Mouse (Mus musculus): Measurements from ENCODE around the gene Fam173a. TPM values are rescaled to one million over a fixed set of nuclear protein-coding genes. Genes with fewer than 3 reads are reported as not detected.
"Not testable (repeated sequence)": the region's sequence is repeated elsewhere in the genome, so short reads cannot be mapped to it uniquely, and the experiment has no call there.

Gene Fam173a
- polyA plus RNA-seq, 1 experiment from 2014 or later = 89.8 TPM

- Histone ChIP-seq H3K27ac (no peak overlapping the region), H3K27me3 (peaks cover 5% of the 10 kb centered on the region; the same call in 1 of the 2 replicates), H3K36me3 (no peaks in the 10 kb centered on the region), H3K4me3 (replicated peaks) (no peak overlapping the region), H3K4me1 (replicated peaks) (0 out of 2 replicates have a peak, but pooled peaks cover 7% of the 10 kb centered on the region), H3K9ac (replicated peaks) (peak overlapping the region; percentile 14; the same call in 1 of the 2 replicates), H3K4me2 (replicated peaks) (no peak overlapping the region), H3K9me3 (no peaks in the 10 kb centered on the region)
- 0 out of 2 replicates have a peak, but pooled peaks have one; percentile 27 for ATAC-seq
- WGBS = 68% methylated on average over 5 of the region's 5 CpGs
Measured at GRCm38 (mm10) chr17:25751446-25751845, 41.3 kb downstream of the Fam173a start.

- Histone ChIP-seq H3K9ac (replicated peaks) (no peak overlapping the region), H3K27ac (no peak overlapping the region), H3K4me1 (replicated peaks) (0 out of 2 replicates have a peak, but pooled peaks cover 7% of the 10 kb centered on the region), H3K9me3 (no peaks in the 10 kb centered on the region), H3K4me3 (replicated peaks) (no peak overlapping the region), H3K27me3 (no peaks in the 10 kb centered on the region), H3K36me3 (no peaks in the 10 kb centered on the region), H3K4me2 (replicated peaks) (no peak overlapping the region)
- ATAC-seq = no peak
- WGBS = 80% methylated on average over 6 of the region's 6 CpGs
Measured at GRCm38 (mm10) chr17:25749314-25749713, 43.4 kb downstream of the Fam173a start.

GRCm38 (mm10) chr17:25748238-25748637, 44.5 kb downstream of the Fam173a start:
- no peak overlapping the region for H3K27ac ChIP-seq
- H3K9ac ChIP-seq (replicated peaks) = no peak overlapping the region
- H3K27me3 ChIP-seq = no peaks in the 10 kb centered on the region
- H3K36me3 ChIP-seq = no peaks in the 10 kb centered on the region
- H3K4me1 ChIP-seq (replicated peaks) = 0 out of 2 replicates have a peak, but pooled peaks cover 7% of the 10 kb centered on the region
- no peaks in the 10 kb centered on the region for H3K9me3 ChIP-seq
- 91% methylated on average over 4 of the region's 4 CpGs for WGBS
- no peak overlapping the region for H3K4me2 ChIP-seq (replicated peaks)
- ATAC-seq = no peak
- H3K4me3 ChIP-seq (replicated peaks) = no peak overlapping the region

- Histone ChIP-seq H3K27me3 (no peaks in the 10 kb centered on the region), H3K27ac (no peak overlapping the region), H3K9me3 (no peaks in the 10 kb centered on the region), H3K4me2 (replicated peaks) (no peak overlapping the region), H3K36me3 (no peaks in the 10 kb centered on the region), H3K4me1 (replicated peaks) (no peaks in the 10 kb centered on the region), H3K9ac (replicated peaks) (no peak overlapping the region), H3K4me3 (replicated peaks) (no peak overlapping the region)
- WGBS = 76% methylated on average over 10 of the region's 10 CpGs
- no peak for ATAC-seq
Measured at GRCm38 (mm10) chr17:25744311-25744710, 48.4 kb downstream of the Fam173a start.

GRCm38 (mm10) chr17:25743831-25744230, 48.9 kb downstream of the Fam173a start:
- no peak for ATAC-seq
- WGBS = 94% methylated on average over 9 of the region's 9 CpGs
- Histone ChIP-seq H3K36me3 (no peaks in the 10 kb centered on the region), H3K4me3 (replicated peaks) (no peak overlapping the region), H3K9me3 (no peaks in the 10 kb centered on the region), H3K27ac (no peak overlapping the region), H3K4me1 (replicated peaks) (no peaks in the 10 kb centered on the region), H3K9ac (replicated peaks) (no peak overlapping the region), H3K4me2 (replicated peaks) (no peak overlapping the region), H3K27me3 (no peaks in the 10 kb centered on the region)

GRCm38 (mm10) chr17:25741471-25741870, 51.2 kb downstream of the Fam173a start:
- not testable (repeated sequence) for ATAC-seq; H3K4me2 ChIP-seq (replicated peaks); H3K9ac ChIP-seq (replicated peaks); H3K27ac ChIP-seq; H3K9me3 ChIP-seq; H3K4me1 ChIP-seq (replicated peaks); H3K27me3 ChIP-seq; H3K36me3 ChIP-seq; H3K4me3 ChIP-seq (replicated peaks)
- WGBS = 71% methylated on average over 12 of the region's 12 CpGs

Small RNA genes within 50 kb of the gene (microRNA-seq; reads per million reads assigned to microRNA genes)
- gene Gm25083 (not detected), gene Mir3082 (not detected), gene Mir6966 (not detected)

Other genes starting within 250 kb of the Fam173a start
- gene Sox8, start 222.2 kb downstream of the Fam173a start, polyA plus RNA-seq (2015; fragmentation: Nextera tagmentation; extraction: Ambion mirVana) = 5.2 and 7.9 TPM in 2 replicates
- gene Lmf1, start 213.8 kb downstream of the Fam173a start, polyA plus RNA-seq (2015; fragmentation: Nextera tagmentation; extraction: Ambion mirVana) = 20.6 and 22.9 TPM in 2 replicates
- 0.73 and 0.78 TPM in 2 replicates for gene Gng13, start 75.7 kb downstream of the Fam173a start, polyA plus RNA-seq (2015; fragmentation: Nextera tagmentation; extraction: Ambion mirVana)
- 12.8 and 14.1 TPM in 2 replicates for gene Chtf18, start 65.5 kb downstream of the Fam173a start, polyA plus RNA-seq (2015; fragmentation: Nextera tagmentation; extraction: Ambion mirVana)
- 23.2 and 24.1 TPM in 2 replicates for gene Rpusd1, start 65.2 kb downstream of the Fam173a start, polyA plus RNA-seq (2015; fragmentation: Nextera tagmentation; extraction: Ambion mirVana)
- gene Mslnl, start 56.9 kb downstream of the Fam173a start, polyA plus RNA-seq (2015; fragmentation: Nextera tagmentation; extraction: Ambion mirVana) = not detected in 2 replicates
- gene Msln, start 38.5 kb downstream of the Fam173a start, polyA plus RNA-seq (2015; fragmentation: Nextera tagmentation; extraction: Ambion mirVana) = not detected in 2 replicates
- 28.0 and 29.6 TPM in 2 replicates for gene Narfl, start 19.1 kb downstream of the Fam173a start, polyA plus RNA-seq (2015; fragmentation: Nextera tagmentation; extraction: Ambion mirVana)
- 137 and 157 TPM in 2 replicates for gene Haghl, start 7.2 kb downstream of the Fam173a start, polyA plus RNA-seq (2015; fragmentation: Nextera tagmentation; extraction: Ambion mirVana)
- gene Ccdc78, start 6.3 kb downstream of the Fam173a start, polyA plus RNA-seq (2015; fragmentation: Nextera tagmentation; extraction: Ambion mirVana) = 0.31 and 0.42 TPM in 2 replicates
- not detected in 2 replicates for gene AC134908.4, start 2.8 kb upstream of the Fam173a start, polyA plus RNA-seq (2015; fragmentation: Nextera tagmentation; extraction: Ambion mirVana)
- 32.1 and 36.6 TPM in 2 replicates for gene Metrn, start 4.2 kb upstream of the Fam173a start, polyA plus RNA-seq (2015; fragmentation: Nextera tagmentation; extraction: Ambion mirVana)
- 32.4 and 35.2 TPM in 2 replicates for gene Fbxl16, start 16.2 kb upstream of the Fam173a start, polyA plus RNA-seq (2015; fragmentation: Nextera tagmentation; extraction: Ambion mirVana)
- 31.1 and 31.2 TPM in 2 replicates for gene Wdr24, start 30.7 kb upstream of the Fam173a start, polyA plus RNA-seq (2015; fragmentation: Nextera tagmentation; extraction: Ambion mirVana)
- gene Jmjd8, start 36.0 kb upstream of the Fam173a start, polyA plus RNA-seq (2015; fragmentation: Nextera tagmentation; extraction: Ambion mirVana) = 72.8 and 74.6 TPM in 2 replicates
- gene Stub1, start 40.5 kb upstream of the Fam173a start, polyA plus RNA-seq (2015; fragmentation: Nextera tagmentation; extraction: Ambion mirVana) = 314 and 316 TPM in 2 replicates
- gene Rhbdl1, start 44.4 kb upstream of the Fam173a start, polyA plus RNA-seq (2015; fragmentation: Nextera tagmentation; extraction: Ambion mirVana) = 17.3 and 18.1 TPM in 2 replicates
- gene Gm20683, start 48.9 kb upstream of the Fam173a start, polyA plus RNA-seq (2015; fragmentation: Nextera tagmentation; extraction: Ambion mirVana) = 7.5 and 8.0 TPM in 2 replicates
- gene Rhot2, start 52.0 kb upstream of the Fam173a start, polyA plus RNA-seq (2015; fragmentation: Nextera tagmentation; extraction: Ambion mirVana) = 15.6 and 16.4 TPM in 2 replicates
- gene Wdr90, start 68.6 kb upstream of the Fam173a start, polyA plus RNA-seq (2015; fragmentation: Nextera tagmentation; extraction: Ambion mirVana) = 20.1 and 22.4 TPM in 2 replicates
- 8.0 and 10.4 TPM in 2 replicates for gene Mcrip2, start 75.9 kb upstream of the Fam173a start, polyA plus RNA-seq (2015; fragmentation: Nextera tagmentation; extraction: Ambion mirVana)
- gene Mettl26, start 82.2 kb upstream of the Fam173a start, polyA plus RNA-seq (2015; fragmentation: Nextera tagmentation; extraction: Ambion mirVana) = 69.7 and 75.4 TPM in 2 replicates
- 0.61 and 0.70 TPM in 2 replicates for gene Wfikkn1, start 88.0 kb upstream of the Fam173a start, polyA plus RNA-seq (2015; fragmentation: Nextera tagmentation; extraction: Ambion mirVana)
- gene Rab40c, start 126.8 kb upstream of the Fam173a start, polyA plus RNA-seq (2015; fragmentation: Nextera tagmentation; extraction: Ambion mirVana) = 44.3 and 47.1 TPM in 2 replicates
- gene Pigq, start 152.0 kb upstream of the Fam173a start, polyA plus RNA-seq (2015; fragmentation: Nextera tagmentation; extraction: Ambion mirVana) = 56.9 and 58.0 TPM in 2 replicates
- 0.12 TPM in 1 of 2 replicates, not detected in the other for gene Nhlrc4, start 152.1 kb upstream of the Fam173a start, polyA plus RNA-seq (2015; fragmentation: Nextera tagmentation; extraction: Ambion mirVana)
- 0.48 and 0.62 TPM in 2 replicates for gene A930017K11Rik, start 159.7 kb upstream of the Fam173a start, polyA plus RNA-seq (2015; fragmentation: Nextera tagmentation; extraction: Ambion mirVana)
- 19.1 and 21.1 TPM in 2 replicates for gene Capn15, start 192.9 kb upstream of the Fam173a start, polyA plus RNA-seq (2015; fragmentation: Nextera tagmentation; extraction: Ambion mirVana)